Mouse (Mus musculus): Measurements from ENCODE around the gene Gm9639. TPM values are rescaled to one million over a fixed set of nuclear protein-coding genes. Genes with fewer than 3 reads are reported as not detected.
"Not testable (repeated sequence)": the region's sequence is repeated elsewhere in the genome, so short reads cannot be mapped to it uniquely, and the experiment has no call there.

The Gm9639 gene
- polyA plus RNA-seq, 1 experiment from 2014 or later, result not detected

GRCm38 (mm10) chr10:77750686-77751085, 44.2 kb downstream of the Gm9639 start:
- H3K27ac ChIP-seq; H3K36me3 ChIP-seq; H3K4me1 ChIP-seq; H3K4me2 ChIP-seq (replicated peaks); H3K27me3 ChIP-seq; H3K9ac ChIP-seq; ATAC-seq (ENCODE audit: low FRiP score, low read depth); H3K4me3 ChIP-seq; H3K9me3 ChIP-seq: not testable (repeated sequence)
- WGBS, result 76% methylated on average over 1 of the region's 1 CpGs

Other genes with a start within 250 kb of the Gm9639 start
- gene Pttg1ip, start 213.4 kb downstream of the Gm9639 start, polyA plus RNA-seq (2015; fragmentation: Nextera tagmentation; extraction: Ambion mirVana), result 122 and 124 TPM in 2 replicates
- 389 and 422 TPM in 2 replicates for gene Sumo3, start 189.0 kb downstream of the Gm9639 start, polyA plus RNA-seq (2015; fragmentation: Nextera tagmentation; extraction: Ambion mirVana)
- 3.9 TPM in 1 of 2 replicates, not detected in the other for gene Gm49325, start 188.9 kb downstream of the Gm9639 start, polyA plus RNA-seq (2015; fragmentation: Nextera tagmentation; extraction: Ambion mirVana)
- 89.3 and 96.0 TPM in 2 replicates for gene Ube2g2, start 172.8 kb downstream of the Gm9639 start, polyA plus RNA-seq (2015; fragmentation: Nextera tagmentation; extraction: Ambion mirVana)
- gene Tspear, start 108.5 kb downstream of the Gm9639 start, polyA plus RNA-seq (2015; fragmentation: Nextera tagmentation; extraction: Ambion mirVana), result 0.74 and 1.3 TPM in 2 replicates
- gene Gm19402, start 104.3 kb downstream of the Gm9639 start, polyA plus RNA-seq (2015; fragmentation: Nextera tagmentation; extraction: Ambion mirVana), result not detected in 2 replicates
- not detected in 2 replicates for gene Gm9508, start 97.8 kb downstream of the Gm9639 start, polyA plus RNA-seq (2015; fragmentation: Nextera tagmentation; extraction: Ambion mirVana)
- gene Gm10272, start 88.5 kb downstream of the Gm9639 start, polyA plus RNA-seq (2015; fragmentation: Nextera tagmentation; extraction: Ambion mirVana), result not detected in 2 replicates
- 0.51 TPM in 1 of 2 replicates, not detected in the other for gene Gm10024, start 83.6 kb downstream of the Gm9639 start, polyA plus RNA-seq (2015; fragmentation: Nextera tagmentation; extraction: Ambion mirVana)
- gene Gm10142, start 79.3 kb downstream of the Gm9639 start, polyA plus RNA-seq (2015; fragmentation: Nextera tagmentation; extraction: Ambion mirVana), result not detected in 2 replicates
- gene Krtap12-1, start 74.5 kb downstream of the Gm9639 start, polyA plus RNA-seq (2015; fragmentation: Nextera tagmentation; extraction: Ambion mirVana), result 0.23 TPM in 1 of 2 replicates, not detected in the other
- not detected in 2 replicates for gene Gm10100, start 68.6 kb downstream of the Gm9639 start, polyA plus RNA-seq (2015; fragmentation: Nextera tagmentation; extraction: Ambion mirVana)
- not detected in 2 replicates for gene Gm18596, start 52.4 kb downstream of the Gm9639 start, polyA plus RNA-seq (2015; fragmentation: Nextera tagmentation; extraction: Ambion mirVana)
- gene Gm9736, start 43.7 kb downstream of the Gm9639 start, polyA plus RNA-seq (2015; fragmentation: Nextera tagmentation; extraction: Ambion mirVana), result not detected in 2 replicates
- not detected in 2 replicates for gene Gm3233, start 35.4 kb downstream of the Gm9639 start, polyA plus RNA-seq (2015; fragmentation: Nextera tagmentation; extraction: Ambion mirVana)
- not detected in 2 replicates for gene Gm3238, start 23.8 kb downstream of the Gm9639 start, polyA plus RNA-seq (2015; fragmentation: Nextera tagmentation; extraction: Ambion mirVana)
- not detected in 2 replicates for gene Gm7138, start 18.1 kb downstream of the Gm9639 start, polyA plus RNA-seq (2015; fragmentation: Nextera tagmentation; extraction: Ambion mirVana)
- not detected in 2 replicates for gene Gm3250, start 12.5 kb downstream of the Gm9639 start, polyA plus RNA-seq (2015; fragmentation: Nextera tagmentation; extraction: Ambion mirVana)
- not detected in 2 replicates for gene Gm7137, start 6.9 kb downstream of the Gm9639 start, polyA plus RNA-seq (2015; fragmentation: Nextera tagmentation; extraction: Ambion mirVana)
- not detected in 2 replicates for gene Gm19668, start 4.1 kb upstream of the Gm9639 start, polyA plus RNA-seq (2015; fragmentation: Nextera tagmentation; extraction: Ambion mirVana)
- gene Gm9507, start 16.8 kb upstream of the Gm9639 start, polyA plus RNA-seq (2015; fragmentation: Nextera tagmentation; extraction: Ambion mirVana), result not detected in 2 replicates
- gene Gm2696, start 19.6 kb upstream of the Gm9639 start, polyA plus RNA-seq (2015; fragmentation: Nextera tagmentation; extraction: Ambion mirVana), result not detected in 2 replicates
- not detected in 2 replicates for gene Krtap10-4, start 32.0 kb upstream of the Gm9639 start, polyA plus RNA-seq (2015; fragmentation: Nextera tagmentation; extraction: Ambion mirVana)
- not detected in 2 replicates for gene Krtap10-10, start 40.9 kb upstream of the Gm9639 start, polyA plus RNA-seq (2015; fragmentation: Nextera tagmentation; extraction: Ambion mirVana)
- gene Gm36176, start 51.7 kb upstream of the Gm9639 start, polyA plus RNA-seq (2015; fragmentation: Nextera tagmentation; extraction: Ambion mirVana), result not detected in 2 replicates
- gene Gm10318, start 57.8 kb upstream of the Gm9639 start, polyA plus RNA-seq (2015; fragmentation: Nextera tagmentation; extraction: Ambion mirVana), result not detected in 2 replicates
- gene Gm3285, start 66.9 kb upstream of the Gm9639 start, polyA plus RNA-seq (2015; fragmentation: Nextera tagmentation; extraction: Ambion mirVana), result not detected in 2 replicates
- gene Lrrc3, start 107.5 kb upstream of the Gm9639 start, polyA plus RNA-seq (2015; fragmentation: Nextera tagmentation; extraction: Ambion mirVana), result 4.1 and 4.7 TPM in 2 replicates
- 0.28 and 0.29 TPM in 2 replicates for gene Trpm2, start 175.5 kb upstream of the Gm9639 start, polyA plus RNA-seq (2015; fragmentation: Nextera tagmentation; extraction: Ambion mirVana)
- 30.6 and 31.1 TPM in 2 replicates for gene 1810043G02Rik, start 183.4 kb upstream of the Gm9639 start, polyA plus RNA-seq (2015; fragmentation: Nextera tagmentation; extraction: Ambion mirVana)
- gene Pfkl, start 215.0 kb upstream of the Gm9639 start, polyA plus RNA-seq (2015; fragmentation: Nextera tagmentation; extraction: Ambion mirVana), result 158 and 160 TPM in 2 replicates
- gene Dnmt3l, start 246.9 kb upstream of the Gm9639 start, polyA plus RNA-seq (2015; fragmentation: Nextera tagmentation; extraction: Ambion mirVana), result 0.17 TPM in 1 of 2 replicates, not detected in the other
- 0.99 and 1.0 TPM in 2 replicates for gene Aire, start 248.5 kb upstream of the Gm9639 start, polyA plus RNA-seq (2015; fragmentation: Nextera tagmentation; extraction: Ambion mirVana)